Mouse (Mus musculus): Measurements from ENCODE around the gene Reps1. TPM values are rescaled to one million over a fixed set of nuclear protein-coding genes. Genes with fewer than 3 reads are reported as not detected.
A peak's percentile ranks its signal among the peaks of the same experiment; 100 is the strongest.

Reps1 gene
- polyA plus RNA-seq, 1 experiment from 2014 or later: 8.3 TPM

DNA sequence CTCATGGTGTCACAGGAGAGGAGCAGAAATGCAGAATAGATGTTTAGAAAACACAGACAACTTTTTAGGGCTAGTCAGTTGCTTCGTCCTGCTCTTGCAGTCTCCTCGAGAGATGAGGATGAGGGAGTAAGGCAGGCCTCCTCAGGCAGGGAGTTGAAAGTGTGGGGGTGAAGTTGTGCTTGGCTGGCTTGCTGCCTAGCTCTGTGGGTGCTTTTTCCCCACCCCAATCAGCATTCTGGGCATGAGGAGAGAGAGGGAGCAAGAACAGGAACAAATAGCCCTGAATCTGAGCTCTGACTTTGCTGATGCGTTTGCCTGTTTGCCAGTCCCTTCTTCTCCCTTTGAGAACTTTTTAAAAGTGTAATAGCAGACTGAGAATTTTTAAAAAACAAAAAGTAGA lies 14.5 kb downstream of the Reps1 start:
- Histone ChIP-seq H3K27ac (ENCODE audit: low read length) (peak overlapping the region; percentile 42), H3K4me2 (ENCODE audit: low read depth, low read length) (no peak overlapping the region), H3K36me3 (ENCODE audit: control insufficient read depth, insufficient read depth) (no peaks in the 10 kb centered on the region), H3K4me1 (ENCODE audit: control insufficient read depth, insufficient read depth, low read length) (peaks cover 55% of the 10 kb centered on the region), H3K9ac (ENCODE audit: low read length) (no peak overlapping the region), H3K27me3 (ENCODE audit: control insufficient read depth, insufficient read depth, low read length) (no peaks in the 10 kb centered on the region), H3K9me3 (replicated peaks; ENCODE audit: control insufficient read depth, low read length) (no peaks in the 10 kb centered on the region), H3K4me3 (ENCODE audit: low read length) (no peak overlapping the region)
- 42% methylated on average over 3 of the region's 3 CpGs for WGBS
- ATAC-seq (replicated peaks; ENCODE audit: extremely low read depth, insufficient read depth, low FRiP score): no peak

DNA sequence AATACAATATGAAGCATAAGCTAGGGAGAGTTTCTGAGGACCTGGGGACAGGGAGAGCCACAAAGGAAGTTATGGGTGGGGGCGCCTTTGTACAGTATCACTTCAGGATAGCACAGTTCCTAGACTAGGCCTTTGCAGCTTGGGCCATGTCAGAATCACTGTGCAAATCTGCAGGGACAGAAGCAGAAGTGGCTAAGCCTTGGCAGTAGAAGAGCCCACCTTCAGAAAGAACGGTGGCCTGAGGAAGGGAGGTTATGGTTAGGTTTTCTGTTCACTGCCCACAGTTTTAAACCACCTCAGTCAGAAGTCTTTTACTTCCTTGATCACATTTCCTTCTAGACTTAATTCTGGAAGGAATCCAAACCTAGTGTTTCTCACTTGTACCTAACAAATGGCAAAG lies 15.0 kb downstream of the Reps1 start:
- Histone ChIP-seq H3K9me3 (replicated peaks; ENCODE audit: control insufficient read depth, low read length) (no peaks in the 10 kb centered on the region), H3K27ac (ENCODE audit: low read length) (peak overlapping the region; percentile 34; the same call in 1 of the 2 replicates), H3K4me2 (ENCODE audit: low read depth, low read length) (no peak overlapping the region), H3K27me3 (ENCODE audit: control insufficient read depth, insufficient read depth, low read length) (no peaks in the 10 kb centered on the region), H3K9ac (ENCODE audit: low read length) (no peak overlapping the region), H3K36me3 (ENCODE audit: control insufficient read depth, insufficient read depth) (no peaks in the 10 kb centered on the region), H3K4me1 (ENCODE audit: control insufficient read depth, insufficient read depth, low read length) (peaks cover 56% of the 10 kb centered on the region), H3K4me3 (ENCODE audit: low read length) (no peak overlapping the region)
- ATAC-seq (replicated peaks; ENCODE audit: extremely low read depth, insufficient read depth, low FRiP score): no peak
- WGBS: 64% methylated on average over 2 of the region's 2 CpGs

DNA sequence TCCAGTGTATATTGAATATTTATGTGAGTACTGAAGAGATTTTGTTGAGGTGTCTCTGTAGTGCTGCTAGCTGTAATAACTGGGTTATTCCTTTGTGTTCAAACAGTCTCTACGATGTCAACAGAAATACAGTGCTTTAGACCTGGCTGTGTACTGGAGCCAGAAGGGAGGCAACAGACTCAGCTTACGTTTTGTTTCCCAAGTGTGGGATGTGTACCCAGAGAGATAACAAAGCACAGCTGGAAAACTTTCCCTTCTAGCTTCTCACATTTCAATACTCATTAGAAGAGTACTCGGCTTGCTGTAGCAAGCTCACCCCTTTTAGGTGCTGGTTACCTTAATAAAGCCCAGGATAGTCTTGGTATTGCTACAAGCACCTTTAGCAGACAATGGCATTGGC lies 17.2 kb downstream of the Reps1 start:
- Histone ChIP-seq H3K27ac (ENCODE audit: low read length) (no peak overlapping the region), H3K4me1 (ENCODE audit: control insufficient read depth, insufficient read depth, low read length) (peaks cover 50% of the 10 kb centered on the region), H3K9ac (ENCODE audit: low read length) (no peak overlapping the region), H3K27me3 (ENCODE audit: control insufficient read depth, insufficient read depth, low read length) (no peaks in the 10 kb centered on the region), H3K36me3 (ENCODE audit: control insufficient read depth, insufficient read depth) (no peaks in the 10 kb centered on the region), H3K4me2 (ENCODE audit: low read depth, low read length) (no peak overlapping the region), H3K9me3 (replicated peaks; ENCODE audit: control insufficient read depth, low read length) (no peaks in the 10 kb centered on the region), H3K4me3 (ENCODE audit: low read length) (no peak overlapping the region)
- ATAC-seq (replicated peaks; ENCODE audit: extremely low read depth, insufficient read depth, low FRiP score): no peak
- 46% methylated on average over 3 of the region's 3 CpGs for WGBS

DNA sequence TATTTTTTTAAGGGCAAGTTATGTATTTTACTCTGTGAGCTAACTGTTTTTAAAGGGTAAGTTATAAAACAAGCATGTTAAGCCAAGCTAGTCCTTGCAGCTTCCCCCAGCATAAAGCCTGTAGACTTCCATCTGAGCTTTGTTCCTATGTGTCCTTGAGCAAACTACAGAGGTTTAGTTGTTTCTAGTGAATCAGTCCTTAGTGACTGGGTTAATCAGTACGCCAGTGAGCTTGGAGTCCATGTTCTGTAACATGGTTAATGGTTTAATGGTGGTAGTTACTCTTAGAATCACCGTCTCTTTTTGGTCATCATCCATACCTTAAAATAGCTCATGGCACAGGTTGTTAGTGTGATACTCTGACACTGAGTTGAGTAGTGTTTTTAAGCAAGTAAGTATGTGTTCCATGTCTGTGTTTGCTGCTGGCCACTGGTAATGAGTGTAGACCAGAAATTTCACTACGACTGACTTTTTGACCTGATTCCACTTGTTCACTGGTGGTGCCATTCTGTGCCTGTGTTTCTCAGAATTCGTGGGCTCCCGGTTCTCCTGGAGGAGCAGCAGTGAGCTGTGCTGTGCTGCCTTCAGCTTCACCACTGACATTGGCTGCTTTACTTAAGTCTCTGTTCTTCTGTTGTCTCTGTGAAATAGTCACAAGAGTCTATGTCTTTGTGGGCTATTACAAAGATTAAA lies 18.9 kb downstream of the Reps1 start:
- 68% methylated on average over 5 of the region's 5 CpGs for WGBS
- Histone ChIP-seq H3K4me1 (ENCODE audit: control insufficient read depth, insufficient read depth, low read length) (peaks cover 39% of the 10 kb centered on the region), H3K9ac (ENCODE audit: low read length) (no peak overlapping the region), H3K27ac (ENCODE audit: low read length) (no peak overlapping the region), H3K4me3 (ENCODE audit: low read length) (no peak overlapping the region), H3K27me3 (ENCODE audit: control insufficient read depth, insufficient read depth, low read length) (no peaks in the 10 kb centered on the region), H3K36me3 (ENCODE audit: control insufficient read depth, insufficient read depth) (no peaks in the 10 kb centered on the region), H3K9me3 (replicated peaks; ENCODE audit: control insufficient read depth, low read length) (no peaks in the 10 kb centered on the region), H3K4me2 (ENCODE audit: low read depth, low read length) (no peak overlapping the region)
- no peak for ATAC-seq (replicated peaks; ENCODE audit: extremely low read depth, insufficient read depth, low FRiP score)

DNA sequence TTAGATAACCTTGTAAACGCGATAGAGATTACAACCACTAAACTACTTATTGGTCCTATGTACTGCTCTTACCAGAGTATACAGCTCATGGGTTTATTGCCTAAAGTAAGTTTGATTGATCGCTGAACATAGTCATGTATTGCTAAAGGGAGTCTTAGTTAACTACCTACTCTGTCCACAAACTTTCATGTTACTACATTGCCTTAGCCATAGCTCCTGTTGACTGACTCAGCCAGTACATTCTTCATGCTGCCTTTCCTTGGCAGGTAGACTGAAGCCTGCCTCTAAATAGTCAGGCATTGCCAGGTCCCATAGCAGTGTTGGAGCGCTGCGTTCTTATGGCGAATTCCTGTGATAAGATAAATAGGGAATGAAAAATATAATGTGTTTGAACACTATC lies 20.2 kb downstream of the Reps1 start:
- Histone ChIP-seq H3K9ac (ENCODE audit: low read length) (no peak overlapping the region), H3K4me1 (ENCODE audit: control insufficient read depth, insufficient read depth, low read length) (peaks cover 29% of the 10 kb centered on the region), H3K36me3 (ENCODE audit: control insufficient read depth, insufficient read depth) (no peaks in the 10 kb centered on the region), H3K4me2 (ENCODE audit: low read depth, low read length) (no peak overlapping the region), H3K9me3 (replicated peaks; ENCODE audit: control insufficient read depth, low read length) (no peaks in the 10 kb centered on the region), H3K27ac (ENCODE audit: low read length) (no peak overlapping the region), H3K4me3 (ENCODE audit: low read length) (no peak overlapping the region), H3K27me3 (ENCODE audit: control insufficient read depth, insufficient read depth, low read length) (no peaks in the 10 kb centered on the region)
- ATAC-seq (replicated peaks; ENCODE audit: extremely low read depth, insufficient read depth, low FRiP score): no peak
- 52% methylated on average over 6 of the region's 6 CpGs for WGBS

DNA sequence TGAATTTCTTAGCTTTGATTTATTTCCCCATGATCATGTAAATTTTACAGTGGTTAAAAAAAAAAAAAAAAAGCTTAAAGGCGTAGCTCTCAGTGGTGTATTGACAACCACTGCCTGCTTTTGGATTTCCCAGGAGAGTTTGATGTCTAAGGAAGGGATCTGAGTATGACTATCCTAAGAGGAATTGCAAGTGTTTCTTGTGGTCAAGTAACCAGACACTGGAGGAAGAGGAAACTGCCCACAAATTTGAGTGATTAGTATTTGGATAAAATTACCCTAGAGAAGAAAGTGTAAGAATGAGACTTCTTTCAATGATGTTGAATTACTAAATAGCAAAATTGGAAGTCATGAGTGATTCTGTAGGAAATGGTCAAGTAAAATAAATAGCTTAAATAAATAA lies 25.9 kb downstream of the Reps1 start:
- H3K27me3 ChIP-seq (ENCODE audit: control insufficient read depth, insufficient read depth, low read length): no peaks in the 10 kb centered on the region
- no peak overlapping the region for H3K9ac ChIP-seq (ENCODE audit: low read length)
- 96% methylated on average over 1 of the region's 1 CpGs for WGBS
- no peak overlapping the region for H3K4me2 ChIP-seq (ENCODE audit: low read depth, low read length)
- H3K36me3 ChIP-seq (ENCODE audit: control insufficient read depth, insufficient read depth): peaks cover under 1% of the 10 kb centered on the region; the same call in 1 of the 2 replicates
- no peak overlapping the region for H3K27ac ChIP-seq (ENCODE audit: low read length)
- ATAC-seq (replicated peaks; ENCODE audit: extremely low read depth, insufficient read depth, low FRiP score): no peak
- H3K4me1 ChIP-seq (ENCODE audit: control insufficient read depth, insufficient read depth, low read length): peaks cover 11% of the 10 kb centered on the region
- no peak overlapping the region for H3K4me3 ChIP-seq (ENCODE audit: low read length)
- H3K9me3 ChIP-seq (replicated peaks; ENCODE audit: control insufficient read depth, low read length): peaks cover 2% of the 10 kb centered on the region

DNA sequence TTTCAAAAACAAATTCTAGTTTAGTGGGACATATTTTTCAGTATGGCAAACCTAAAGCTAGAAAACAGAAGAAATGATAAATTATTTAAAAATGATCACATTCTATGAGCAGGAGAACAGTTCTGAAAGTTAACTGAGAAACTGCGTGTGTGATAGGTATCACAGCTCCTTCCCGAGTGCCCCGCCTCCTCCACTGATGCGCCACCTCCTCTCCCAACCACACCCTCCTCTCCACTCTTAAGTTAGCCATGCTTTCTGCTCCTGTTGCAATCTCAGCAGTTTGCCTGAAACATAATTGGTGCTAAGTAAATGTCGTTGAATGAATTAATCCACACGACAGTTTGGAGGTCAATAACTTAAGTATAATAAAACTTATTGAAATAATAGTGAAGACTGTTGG lies 27.1 kb downstream of the Reps1 start:
- no peak for ATAC-seq (replicated peaks; ENCODE audit: extremely low read depth, insufficient read depth, low FRiP score)
- WGBS: 92% methylated on average over 6 of the region's 6 CpGs
- Histone ChIP-seq H3K4me3 (ENCODE audit: low read length) (no peak overlapping the region), H3K36me3 (ENCODE audit: control insufficient read depth, insufficient read depth) (peaks cover 2% of the 10 kb centered on the region; the same call in 1 of the 2 replicates), H3K4me2 (ENCODE audit: low read depth, low read length) (no peak overlapping the region), H3K9me3 (replicated peaks; ENCODE audit: control insufficient read depth, low read length) (peaks cover 4% of the 10 kb centered on the region), H3K9ac (ENCODE audit: low read length) (no peak overlapping the region), H3K4me1 (ENCODE audit: control insufficient read depth, insufficient read depth, low read length) (peaks cover 7% of the 10 kb centered on the region), H3K27me3 (ENCODE audit: control insufficient read depth, insufficient read depth, low read length) (no peaks in the 10 kb centered on the region), H3K27ac (ENCODE audit: low read length) (no peak overlapping the region)

DNA sequence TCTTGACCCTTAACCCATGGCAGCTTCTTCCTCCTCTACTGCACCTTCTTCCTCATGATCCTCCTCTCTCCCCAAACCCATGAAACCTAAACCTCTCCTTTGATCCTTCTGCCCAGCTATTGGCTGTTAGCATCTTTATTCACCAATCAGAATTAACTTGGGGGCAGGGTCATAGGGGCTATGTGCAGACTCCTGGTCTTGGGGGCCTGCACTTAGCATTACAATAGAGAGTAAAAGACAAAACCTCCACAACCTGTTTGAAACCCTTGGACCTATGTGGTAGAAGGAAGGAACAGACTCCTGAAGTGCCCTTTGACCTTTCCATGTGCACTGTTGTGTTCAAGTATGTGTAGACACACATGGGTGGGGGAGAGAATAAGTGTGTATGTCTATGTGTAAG lies 35.0 kb downstream of the Reps1 start:
- ATAC-seq (replicated peaks; ENCODE audit: extremely low read depth, insufficient read depth, low FRiP score): no peak
- Histone ChIP-seq H3K9ac (ENCODE audit: low read length) (no peak overlapping the region), H3K4me2 (ENCODE audit: low read depth, low read length) (no peak overlapping the region)

DNA sequence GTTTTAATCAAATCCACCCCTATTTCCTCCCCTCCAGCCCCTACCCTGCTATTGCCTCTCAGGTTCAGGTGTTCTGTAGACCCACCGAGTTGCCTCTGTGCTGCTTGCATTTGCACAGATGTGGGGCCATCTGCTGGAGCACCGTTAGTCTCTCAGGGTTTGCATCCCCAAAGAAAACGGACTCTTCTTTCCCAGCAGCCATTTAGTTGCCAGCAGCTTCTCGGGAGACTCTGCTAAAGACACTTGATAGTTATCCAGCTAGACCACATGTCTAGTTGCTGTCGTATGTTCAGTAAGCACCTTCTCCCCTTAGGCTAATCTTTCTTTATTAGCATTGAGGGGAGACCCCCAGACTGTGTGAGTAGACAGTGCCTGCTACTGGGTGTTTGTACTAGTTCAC lies 46.5 kb downstream of the Reps1 start:
- Histone ChIP-seq H3K4me3 (ENCODE audit: low read length) (no peak overlapping the region), H3K36me3 (ENCODE audit: control insufficient read depth, insufficient read depth) (peaks cover 12% of the 10 kb centered on the region), H3K27ac (ENCODE audit: low read length) (no peak overlapping the region), H3K4me1 (ENCODE audit: control insufficient read depth, insufficient read depth, low read length) (no peaks in the 10 kb centered on the region), H3K4me2 (ENCODE audit: low read depth, low read length) (no peak overlapping the region), H3K9me3 (replicated peaks; ENCODE audit: control insufficient read depth, low read length) (no peaks in the 10 kb centered on the region), H3K9ac (ENCODE audit: low read length) (no peak overlapping the region), H3K27me3 (ENCODE audit: control insufficient read depth, insufficient read depth, low read length) (no peaks in the 10 kb centered on the region)
- ATAC-seq (replicated peaks; ENCODE audit: extremely low read depth, insufficient read depth, low FRiP score): no peak
- WGBS: 57% methylated on average over 5 of the region's 5 CpGs

More for the DNA sequence above, 35.0 kb downstream of the Reps1 start:
- H3K9me3 ChIP-seq (replicated peaks; ENCODE audit: control insufficient read depth, low read length): peaks cover 4% of the 10 kb centered on the region
- no peaks in the 10 kb centered on the region for H3K27me3 ChIP-seq (ENCODE audit: control insufficient read depth, insufficient read depth, low read length)
- no peak overlapping the region for H3K27ac ChIP-seq (ENCODE audit: low read length)
- H3K4me1 ChIP-seq (ENCODE audit: control insufficient read depth, insufficient read depth, low read length): no peaks in the 10 kb centered on the region
- H3K36me3 ChIP-seq (ENCODE audit: control insufficient read depth, insufficient read depth): peaks cover 25% of the 10 kb centered on the region
- H3K4me3 ChIP-seq (ENCODE audit: low read length): no peak overlapping the region

Measured in heart, embryonic 16.5 days (tissue).